Mouse (Mus musculus) left cerebral cortex, postnatal 4 days (tissue): ENCODE data around the gene Nckipsd. TPM values are rescaled to one million over a fixed set of nuclear protein-coding genes. Genes with fewer than 3 reads are reported as not detected.
A peak's percentile ranks its signal among the peaks of the same experiment; 100 is the strongest.

Source experiments
- DNase-seq: peaks from one replicate; pipeline ENCODE4 v3.0.0-alpha.2; 2022
- intact Hi-C: fragments of 180-260 bp; cut with DNase I; formaldehyde crosslinking; loops from one replicate; pipeline ENCODE4 v1.15.1; 2025
- microRNA-seq: library from miRNA; unstranded; fragments of <30 nt; microRNA quantifications from one replicate; pipeline ENCODE4 v1.2.0, GENCODE M21; 2022
- total RNA-seq, 2 experiments: library from RNA; stranded (reverse); gene quantifications; 2 replicates each; pipeline ENCODE4 v1.2.3; 2021

Nckipsd gene
- total RNA-seq, 2 experiments from 2014 or later = 28.9 to 35.9 TPM

GRCm38 (mm10) chr9:108842989-108843388 is 34.8 kb downstream of the Nckipsd start:
- intact Hi-C loops = no loop called here
- peak; percentile 89 for DNase-seq

DNA sequence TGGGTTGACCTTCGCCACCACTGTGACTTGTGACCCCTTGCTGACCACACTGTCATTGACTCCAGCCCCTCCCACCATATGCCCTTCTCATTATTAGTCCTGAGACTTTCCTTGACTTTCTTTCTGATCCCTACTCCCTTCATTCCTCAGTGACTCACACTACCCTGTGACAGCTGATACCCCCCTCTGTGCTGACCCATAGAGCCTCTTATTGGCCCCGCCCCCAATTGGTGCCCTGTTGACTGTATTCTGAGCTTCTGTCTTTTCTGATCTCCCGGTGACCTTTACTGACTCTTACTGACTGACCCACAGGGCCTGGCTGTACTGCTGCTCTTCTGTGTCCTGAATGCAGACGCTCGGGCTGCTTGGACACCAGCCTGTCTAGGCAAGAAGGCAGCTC is 37.2 kb downstream of the Nckipsd start:
- intact Hi-C loops = no loop called here

GRCm38 (mm10) chr9:108847374-108847773 is 39.2 kb downstream of the Nckipsd start:
- DNase-seq = no peak
- intact Hi-C loops = no loop called here

More for the DNA sequence above, 37.2 kb downstream of the Nckipsd start:
- DNase-seq = no peak

- DNase-seq = no peak
- intact Hi-C loops = no loop called here
Measured at GRCm38 (mm10) chr9:108848419-108848818, 40.3 kb downstream of the Nckipsd start.

DNA sequence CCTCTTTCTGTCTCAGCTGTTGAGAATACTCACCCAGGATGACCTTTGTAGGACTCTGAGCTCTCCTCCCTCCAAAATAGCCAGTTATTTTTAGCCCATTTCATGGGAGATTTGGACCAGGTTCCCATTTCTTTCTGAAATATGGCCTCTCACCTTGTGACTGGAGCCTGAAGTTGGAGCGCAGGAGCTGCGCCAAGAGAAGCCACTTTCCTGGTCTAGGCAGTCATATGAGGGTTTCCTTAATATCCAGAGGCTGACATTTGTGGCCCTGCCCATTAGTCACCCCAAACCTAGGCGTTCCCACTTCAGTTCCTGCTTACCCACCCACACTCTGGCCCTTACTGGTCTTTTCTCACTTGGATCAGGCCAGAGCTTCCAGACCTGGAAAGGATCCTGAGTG is 44.8 kb downstream of the Nckipsd start, which contains the start of gene Slc26a6:
Gene Slc26a6 (plus strand): TSS at position 308 of the 400 bp plus-strand sequence.
- intact Hi-C loops = no loop called here

GRCm38 (mm10) chr9:108853635-108854240 is 45.6 kb downstream of the Nckipsd start:
- intact Hi-C loops = no loop called here
- peak; percentile 93 for DNase-seq

More for the DNA sequence above, 44.8 kb downstream of the Nckipsd start, which contains the start of gene Slc26a6:
- no peak for DNase-seq

DNA sequence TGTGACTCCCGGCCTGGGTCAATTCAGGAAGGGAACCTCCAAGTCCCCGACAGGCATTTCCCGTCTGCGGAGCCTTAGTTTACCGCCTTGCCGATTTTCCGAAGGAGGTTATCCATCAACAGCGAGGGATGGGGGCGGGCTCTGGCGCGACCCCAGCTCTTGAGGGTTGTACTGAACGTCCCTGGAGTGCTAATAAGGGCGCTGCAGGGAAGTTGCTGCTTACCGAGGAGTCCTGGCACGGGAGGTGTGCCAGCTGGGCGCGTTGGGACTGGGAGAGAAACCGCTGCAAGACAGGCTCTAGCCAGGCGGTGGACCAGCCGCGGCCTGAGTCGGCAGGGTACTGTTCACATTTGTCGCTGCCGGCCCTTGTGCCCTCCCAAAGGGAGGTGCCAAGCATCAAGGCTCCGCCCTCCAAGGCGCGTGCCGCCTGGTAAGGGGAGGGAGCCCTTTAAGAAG is 46.1 kb downstream of the Nckipsd start:
- intact Hi-C loops = no loop called here
- peak; percentile 89 for DNase-seq

DNA sequence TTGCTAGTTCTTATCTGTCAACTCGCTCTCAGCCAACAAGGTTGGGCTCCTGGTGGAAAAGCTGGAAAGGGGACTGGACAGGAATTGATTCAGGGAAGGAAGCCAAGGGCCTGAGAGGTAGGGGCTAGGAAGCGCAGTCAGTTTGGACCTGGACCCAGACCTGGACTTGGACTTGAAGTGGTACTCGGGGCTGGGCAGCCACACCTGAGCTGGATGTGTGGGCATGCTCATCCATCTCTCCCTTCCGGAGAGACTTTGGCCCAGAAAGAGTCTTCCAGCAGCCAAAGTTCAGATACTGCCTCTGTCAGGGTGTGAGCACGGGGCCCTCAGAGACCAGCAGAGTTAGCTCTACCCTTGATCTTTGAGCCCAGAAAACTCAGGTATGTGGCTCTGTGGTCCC is 47.2 kb downstream of the Nckipsd start:
- DNase-seq = no peak
- intact Hi-C loops = no loop called here

DNA sequence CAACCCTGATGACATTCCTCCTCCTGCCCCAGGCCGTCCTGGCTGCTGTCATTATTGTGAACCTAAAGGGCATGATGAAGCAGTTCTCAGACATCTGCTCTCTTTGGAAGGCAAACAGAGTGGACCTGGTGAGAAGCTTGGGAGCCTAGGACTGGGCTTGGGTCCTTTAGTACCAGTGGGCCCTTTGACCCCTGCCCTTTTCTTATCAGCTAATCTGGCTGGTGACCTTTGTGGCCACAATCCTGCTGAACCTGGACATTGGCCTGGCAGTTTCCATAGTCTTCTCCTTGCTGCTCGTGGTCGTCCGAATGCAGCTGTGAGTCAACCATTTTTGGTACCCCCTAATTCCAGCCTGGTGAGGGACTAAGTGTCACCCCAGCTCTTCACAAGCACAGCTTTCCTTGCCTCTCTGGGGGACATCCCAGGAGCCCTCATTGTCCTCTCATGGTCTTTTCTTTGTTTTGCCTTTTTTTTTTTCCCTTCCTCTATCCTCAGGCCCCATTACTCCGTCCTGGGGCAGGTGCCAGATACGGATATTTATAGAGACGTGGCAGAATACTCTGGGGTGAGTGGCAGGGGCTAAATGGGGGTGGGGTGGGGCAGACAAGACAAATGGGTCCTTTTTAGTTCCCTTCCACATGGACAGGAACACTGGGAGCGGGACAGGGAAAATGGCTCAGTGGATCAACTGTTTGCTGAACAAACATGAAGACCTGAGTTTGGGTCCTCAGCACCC is 50.8 kb downstream of the Nckipsd start:
- DNase-seq = no peak
- intact Hi-C loops = no loop called here

Small RNAs within 50 kb of the gene (microRNA-seq; reads per million reads assigned to microRNA genes)
- not detected for gene Gm23156

Other genes with a start within 250 kb of the Nckipsd start
- 10 to 100 TPM; 85.7 to 86.1 TPM for gene Impdh2, start 248.1 kb upstream of the Nckipsd start, total RNA-seq
- 10 to 100 TPM; 43.0 to 54.5 TPM for gene Ndufaf3, start 240.9 kb upstream of the Nckipsd start, total RNA-seq
- gene Dalrd3, start 238.5 kb upstream of the Nckipsd start, total RNA-seq = 10 to 100 TPM; 78.2 to 86.6 TPM
- 100 to 1,000 TPM; 233 to 289 TPM for gene Wdr6, start 229.6 kb upstream of the Nckipsd start, total RNA-seq
- 10 to 100 TPM; 26.2 to 34.5 TPM for gene P4htm, start 210.7 kb upstream of the Nckipsd start, total RNA-seq
- gene Arih2, start 159.0 kb upstream of the Nckipsd start, total RNA-seq = 10 to 100 TPM; 58.3 to 59.6 TPM
- 10 to 100 TPM; 17.9 to 18.9 TPM for gene Slc25a20, start 146.3 kb upstream of the Nckipsd start, total RNA-seq
- gene Prkar2a, start 119.1 kb upstream of the Nckipsd start, total RNA-seq = 10 to 100 TPM; 78.5 to 78.7 TPM
- gene Ip6k2, start 24.6 kb upstream of the Nckipsd start, total RNA-seq = 100 to 1,000 TPM; 188 to 206 TPM
- 100 to 1,000 TPM; 103 to 112 TPM for gene Celsr3, start 18.0 kb downstream of the Nckipsd start, total RNA-seq
- 10 to 100 TPM; 22.8 to 27.4 TPM for gene Slc26a6, start 44.9 kb downstream of the Nckipsd start, total RNA-seq
- under 1 TPM in 1 of 2 experiments, not detected in 1; 0.38 TPM for gene Tmem89, start 106.3 kb downstream of the Nckipsd start, total RNA-seq
- gene Uqcrc1, start 128.3 kb downstream of the Nckipsd start, total RNA-seq = 100 to 1,000 TPM; 292 to 300 TPM
- gene Col7a1, start 145.2 kb downstream of the Nckipsd start, total RNA-seq = 1 to 10 TPM; 6.2 to 8.1 TPM
- gene Ucn2, start 177.6 kb downstream of the Nckipsd start, total RNA-seq = under 1 TPM in 1 of 2 experiments, not detected in 1; 0.78 TPM
- gene Pfkfb4, start 183.4 kb downstream of the Nckipsd start, total RNA-seq = 10 to 100 TPM; 25.5 to 25.8 TPM
- gene Shisa5, start 230.2 kb downstream of the Nckipsd start, total RNA-seq = 10 to 100 TPM; 48.3 to 54.7 TPM